ENCODE assay signal across 14 mouse cellular contexts in the genomic region with DNA sequence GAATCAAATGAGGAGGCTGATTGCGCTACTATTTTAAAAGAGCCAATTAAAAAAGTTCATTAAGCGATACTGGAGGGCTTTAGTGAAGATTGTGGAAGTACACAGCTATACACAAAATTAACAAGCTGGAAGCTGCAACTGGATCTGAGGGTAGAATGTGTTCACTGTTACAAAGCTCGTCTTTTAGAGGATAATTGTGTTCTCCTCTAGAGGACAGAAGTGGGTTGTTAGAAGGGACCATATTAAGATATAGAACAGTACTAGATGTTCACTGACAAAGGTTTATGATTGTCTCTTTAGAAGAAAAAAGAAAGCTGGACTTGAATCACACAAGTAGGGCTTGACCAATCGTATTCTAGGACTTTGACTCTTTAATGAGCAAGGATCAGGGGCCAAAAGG.
"Had no signal": no experiment of that assay in that cellular context is flagged by ENCODE, and none has a peak within 500 bp of the region (broad histone marks: within the 10 kb centered on the region; RNA-seq: fewer than 3 reads in every experiment).

No protein-coding gene starts in this region.

- H3K4me2 ChIP-seq: limb, embryonic 12.5 days; liver, embryonic 15.5 days; midbrain, embryonic 13.5 days; neural tube, embryonic 12.5 days had no signal

- DNase-seq: kidney, postnatal 14 days; layer of hippocampus, adult 9-11 months; layer of hippocampus, postnatal 36 days; liver; lung, adult 2 months; lung, postnatal 36 days; spleen, adult 18-20 months; thymus, adult 2 months; thymus, postnatal 25 days had no signal

- ATAC-seq: lung, postnatal 0 days; midbrain, embryonic 13.5 days had no signal

- H3K9me3 ChIP-seq: limb, embryonic 12.5 days; liver, embryonic 15.5 days; midbrain, embryonic 13.5 days; neural tube, embryonic 12.5 days had no signal

- H3K9ac ChIP-seq: limb, embryonic 12.5 days; liver, embryonic 15.5 days; midbrain, embryonic 13.5 days; neural tube, embryonic 12.5 days had no signal

- H3K36me3 ChIP-seq: limb, embryonic 12.5 days; liver, embryonic 15.5 days; midbrain, embryonic 13.5 days; neural tube, embryonic 12.5 days had no signal

- H3K27me3 ChIP-seq: limb, embryonic 12.5 days; liver, embryonic 15.5 days; neural tube, embryonic 12.5 days had no signal

- H3K27ac ChIP-seq: limb, embryonic 12.5 days; liver, embryonic 15.5 days; midbrain, embryonic 13.5 days; neural tube, embryonic 12.5 days had no signal

- H3K4me1 ChIP-seq: liver, embryonic 15.5 days; midbrain, embryonic 13.5 days; neural tube, embryonic 12.5 days had no signal

- H3K4me3 ChIP-seq: limb, embryonic 12.5 days; liver, embryonic 15.5 days; midbrain, embryonic 13.5 days; neural tube, embryonic 12.5 days had no signal
